Mouse (Mus musculus) left cerebral cortex, adult 2 months (tissue): ENCODE measurements around the gene Tmem169. TPM values are rescaled to one million over a fixed set of nuclear protein-coding genes. Genes with fewer than 3 reads are reported as not detected.
"Not testable (repeated sequence)": the region's sequence is repeated elsewhere in the genome, so short reads cannot be mapped to it uniquely, and the experiment has no call there.

Source experiments
- DNase-seq, 2 experiments: peaks; one replicate each; pipeline ENCODE4 v3.0.0; 2021 to 2022; ENCODE audit warnings: low spot score in 2 of 2, mixed read lengths in 1 of 2; ENCODE audit errors: extremely low spot score in 1 of 2
- H3K27ac ChIP-seq: fragments of 200-600 bp; 2 replicates; pipeline ENCODE4 v1.8.1; 2022
- H3K4me3 ChIP-seq: fragments of 200-600 bp; 2 replicates; pipeline ENCODE4 v1.8.1; 2022
- CTCF ChIP-seq: fragments of 200-600 bp; IDR thresholded peaks from 2 replicates; pipeline ENCODE4 v1.8.1; 2022; ENCODE audit warnings: antibody characterized with exemption, mild to moderate bottlenecking, moderate library complexity
- intact Hi-C: fragments of 180-260 bp; cut with DNase I; formaldehyde crosslinking; loops from one replicate; pipeline ENCODE4 v1.15.1; 2025
- long read RNA-seq, 2 experiments: library from polyadenylated mRNA; stranded (forward); transcript quantifications; one replicate each; pipeline ENCODE4 v2.0.0; 2021; ENCODE audit warnings: borderline mapping rate in 2 of 2
- total RNA-seq, 2 experiments: library from RNA; stranded (reverse); gene quantifications; 2 replicates each; pipeline ENCODE4 v1.2.3; 2021

The Tmem169 gene
- total RNA-seq = 10 to 100 TPM; 17.7 to 19.4 TPM
- long read RNA-seq, experiment 1, transcript Tmem169-202 (4 exons, 697 nt) = minor isoform, 7 of 24 reads
- long read RNA-seq, experiment 1, transcript Tmem169-201 (3 exons, 2,928 nt) = major isoform, 8 of 24 reads
- long read RNA-seq, experiment 1, partial matches to known transcripts = 4 of 24 reads
- long read RNA-seq, experiment 1, other reads (novel, unspliced or antisense) = 5 of 24 reads
- long read RNA-seq, experiment 2, transcript Tmem169-201 (3 exons, 2,928 nt) = major isoform, 6 of 12 reads
- long read RNA-seq, experiment 2, partial matches to known transcripts = 1 of 12 reads
- long read RNA-seq, experiment 2, other reads (novel, unspliced or antisense) = 3 of 12 reads

- H3K27ac ChIP-seq = peak within 1 kb of the TSS; percentile 85
Measured at GRCm38 (mm10) chr1:72283992-72284485, at the start of gene Tmem169, which contains the start of gene Pecr. Tmem169 (plus strand) TSS chr1:72284369. Pecr (minus strand) TSS chr1:72284314.

GRCm38 (mm10) chr1:72236363-72237006 is 47.7 kb upstream of the Tmem169 start:
- peak; percentile 70 to 75 for DNase-seq
- H3K4me3 ChIP-seq = peak overlapping the region; percentile 62
- intact Hi-C loops = not testable (repeated sequence)

More at GRCm38 (mm10) chr1:72283992-72284485, at the start of gene Tmem169, which contains the start of gene Pecr:
- intact Hi-C loops = loop anchor here (1.0 kb wide), 1 partner anchor 23 kb away; the partner anchor contains the start of gene Xrcc5
- peak within 1 kb of the TSS; percentile 69 for H3K4me3 ChIP-seq
- DNase-seq = peak; percentile 93 to 94
- peak; percentile 39 for TF ChIP-seq CTCF

GRCm38 (mm10) chr1:72237007-72237775 is 47.0 kb upstream of the Tmem169 start:
- Histone ChIP-seq H3K27ac (no peak overlapping the region), H3K4me3 (peak overlapping the region; percentile 21; the same call in 1 of the 2 replicates)
- intact Hi-C loops = no loop called here
- DNase-seq = peak in 1 of 2 experiments; percentile 27
- no peak for TF ChIP-seq CTCF

More at GRCm38 (mm10) chr1:72236363-72237006, 47.7 kb upstream of the Tmem169 start:
- H3K27ac ChIP-seq = peak overlapping the region; percentile 79

- intact Hi-C loops = no loop called here
- H3K27ac ChIP-seq = no peak overlapping the region
- DNase-seq = no peak
- H3K4me3 ChIP-seq = no peak overlapping the region
- no peak for TF ChIP-seq CTCF
Measured at GRCm38 (mm10) chr1:72238016-72238580, 46.1 kb upstream of the Tmem169 start.

GRCm38 (mm10) chr1:72239113-72239512 is 45.1 kb upstream of the Tmem169 start:
- DNase-seq, H3K27ac ChIP-seq, intact Hi-C loops, H3K4me3 ChIP-seq: not testable (repeated sequence)

DNA sequence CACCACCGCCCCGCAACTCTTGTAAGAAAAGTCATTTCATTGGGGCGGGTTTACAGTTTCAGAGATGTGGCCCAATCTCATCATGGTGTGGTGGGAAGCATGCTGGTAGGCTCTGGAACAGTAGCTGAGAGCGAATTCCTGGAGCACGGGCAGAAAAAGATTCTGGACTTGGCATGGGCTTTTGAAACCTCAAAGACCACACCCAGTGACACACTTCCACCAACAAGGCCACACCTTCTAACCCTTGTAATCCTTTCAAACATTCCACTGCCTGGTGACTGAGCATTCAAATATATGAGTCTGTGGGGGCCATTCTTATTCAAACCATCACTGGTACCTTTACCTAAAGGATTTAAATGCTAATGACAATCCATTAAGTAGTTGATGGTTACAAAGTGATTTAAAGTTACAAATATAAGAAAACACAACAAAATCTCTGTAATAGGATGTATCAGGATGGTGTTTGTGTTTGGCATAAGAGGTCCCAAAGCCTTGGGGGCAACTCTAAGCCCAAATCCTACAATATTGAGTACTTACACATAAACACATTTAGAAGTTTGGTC is 41.5 kb upstream of the Tmem169 start:
- no peak for TF ChIP-seq CTCF
- DNase-seq = no peak
- intact Hi-C loops = no loop called here
- Histone ChIP-seq H3K27ac (no peak overlapping the region), H3K4me3 (no peak overlapping the region)

DNA sequence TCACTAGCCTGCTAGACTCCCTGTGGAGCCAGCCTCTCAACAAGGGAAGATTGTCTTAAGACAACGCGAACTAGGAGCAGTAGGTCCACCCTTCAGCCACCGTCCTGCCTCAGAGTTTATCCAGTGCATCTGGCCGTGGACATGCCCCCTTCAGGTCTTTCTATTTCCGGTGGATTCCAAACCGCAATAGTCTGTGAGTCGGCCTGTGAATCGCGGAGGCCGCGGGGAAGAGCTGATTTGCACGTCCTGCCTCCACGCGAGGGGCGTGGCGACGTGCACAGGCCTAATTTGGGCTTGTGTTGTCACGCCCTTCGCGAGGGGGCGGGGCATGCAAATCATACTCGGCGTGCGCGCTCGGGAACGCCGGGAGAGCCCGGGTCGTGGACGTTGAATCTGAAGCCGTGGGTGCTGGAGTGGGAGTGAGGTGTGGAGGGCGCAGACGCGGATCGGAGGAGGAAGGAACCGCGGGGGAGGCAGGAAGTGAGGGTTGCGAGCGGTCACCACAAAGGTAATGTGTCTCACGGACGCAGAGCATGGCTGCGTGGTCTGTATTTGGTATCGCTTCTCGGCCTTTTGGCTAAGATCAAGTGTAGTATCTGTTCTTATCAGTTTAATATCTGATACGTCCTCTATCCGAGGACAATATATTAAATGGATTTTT is 40.4 kb upstream of the Tmem169 start:
- TF ChIP-seq CTCF = no peak; the same call in 1 of the 2 replicates
- Histone ChIP-seq H3K4me3 (peak overlapping the region; percentile 59), H3K27ac (peak overlapping the region; percentile 98)
- intact Hi-C loops = no loop called here
- DNase-seq = peak; percentile 95

DNA sequence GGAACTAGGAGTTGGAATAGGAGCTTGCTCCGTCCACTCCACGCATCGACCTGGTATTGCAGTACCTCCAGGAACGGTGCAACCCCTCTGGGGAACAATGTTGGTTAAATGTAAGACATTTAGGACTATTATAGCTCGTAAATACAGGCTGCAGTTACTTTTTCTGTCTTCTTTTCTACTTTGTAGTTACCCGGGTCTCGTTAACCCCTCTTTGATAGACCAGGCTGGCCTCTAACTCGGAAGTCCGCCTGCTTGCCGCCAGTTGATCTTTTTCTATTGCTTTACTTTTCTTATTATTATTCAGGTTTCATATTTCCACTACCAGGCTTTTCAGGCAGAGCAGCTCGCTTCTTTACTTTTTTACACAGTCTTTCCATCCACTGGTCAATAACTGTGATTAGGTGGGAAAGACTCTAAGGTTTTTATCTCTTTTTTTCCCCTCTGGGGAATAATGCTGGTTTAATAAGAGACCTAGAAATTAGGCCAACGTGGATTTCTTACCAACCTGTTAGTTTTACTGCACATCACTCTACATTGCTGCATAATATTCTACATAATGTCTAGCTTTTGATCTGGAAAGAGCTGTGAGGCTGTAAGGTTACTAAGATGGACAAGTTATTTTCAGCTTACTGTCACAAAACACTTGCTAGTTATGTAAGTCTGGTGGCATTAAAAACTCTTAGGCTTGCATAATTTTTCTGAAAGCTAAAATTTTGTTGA is 39.7 kb upstream of the Tmem169 start:
- no peak for DNase-seq
- no peak for TF ChIP-seq CTCF
- Histone ChIP-seq H3K4me3 (peak overlapping the region; percentile 59), H3K27ac (peak overlapping the region; percentile 98; the same call in 1 of the 2 replicates)
- intact Hi-C loops = loop anchor here (1.0 kb wide), 1 partner anchor 9 kb away; no protein-coding TSS in a partner anchor

DNA sequence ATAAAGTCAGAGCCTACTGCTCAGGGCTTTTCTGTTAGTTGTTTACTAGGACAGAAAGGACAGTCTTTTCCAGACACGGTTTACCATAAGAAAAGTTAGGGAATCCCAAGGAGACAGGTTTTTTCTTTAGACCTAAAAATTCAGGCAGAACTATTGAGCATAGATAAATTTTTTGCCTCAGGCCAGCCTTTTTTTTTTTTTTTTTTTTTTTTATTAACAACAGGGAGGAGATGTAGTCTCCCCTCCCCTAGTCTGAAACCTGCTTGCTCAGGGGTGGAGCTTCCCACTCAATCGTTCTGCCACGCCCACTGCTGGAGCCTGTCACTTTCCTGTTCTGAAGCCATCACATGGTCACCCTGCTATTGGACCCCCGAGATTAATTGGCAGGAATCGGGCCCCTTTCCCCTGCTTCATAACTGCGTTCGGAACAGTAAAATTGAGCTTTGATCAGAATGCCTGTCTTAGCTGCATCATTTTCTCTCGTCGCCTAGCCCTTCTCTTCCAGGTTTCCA is 35.9 kb upstream of the Tmem169 start:
- intact Hi-C loops, DNase-seq, H3K27ac ChIP-seq, H3K4me3 ChIP-seq: not testable (repeated sequence)

DNA sequence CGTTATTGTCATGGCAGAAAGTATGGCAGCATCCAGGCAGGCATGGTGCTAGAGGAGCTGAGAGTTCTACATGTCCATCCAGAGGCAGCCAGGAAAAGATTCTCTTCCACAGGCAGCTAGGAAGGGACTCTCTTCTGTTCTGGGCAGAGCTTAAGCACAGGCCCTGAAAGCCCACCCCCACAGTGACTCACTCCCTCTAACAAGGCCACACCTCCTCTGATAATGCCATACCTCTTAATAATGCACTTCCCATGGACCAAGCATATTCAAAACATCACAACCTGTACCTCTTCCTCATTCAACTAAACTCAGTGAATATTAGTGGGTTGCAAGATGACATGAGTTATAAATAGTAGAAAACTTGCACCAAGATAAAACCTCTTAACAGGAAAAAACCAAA is 32.4 kb upstream of the Tmem169 start:
- Histone ChIP-seq H3K4me3 (no peak overlapping the region), H3K27ac (no peak overlapping the region)
- intact Hi-C loops = no loop called here
- TF ChIP-seq CTCF = no peak
- no peak for DNase-seq
